ENCODE assay signal across 14 mouse cellular contexts in the genomic region with DNA sequence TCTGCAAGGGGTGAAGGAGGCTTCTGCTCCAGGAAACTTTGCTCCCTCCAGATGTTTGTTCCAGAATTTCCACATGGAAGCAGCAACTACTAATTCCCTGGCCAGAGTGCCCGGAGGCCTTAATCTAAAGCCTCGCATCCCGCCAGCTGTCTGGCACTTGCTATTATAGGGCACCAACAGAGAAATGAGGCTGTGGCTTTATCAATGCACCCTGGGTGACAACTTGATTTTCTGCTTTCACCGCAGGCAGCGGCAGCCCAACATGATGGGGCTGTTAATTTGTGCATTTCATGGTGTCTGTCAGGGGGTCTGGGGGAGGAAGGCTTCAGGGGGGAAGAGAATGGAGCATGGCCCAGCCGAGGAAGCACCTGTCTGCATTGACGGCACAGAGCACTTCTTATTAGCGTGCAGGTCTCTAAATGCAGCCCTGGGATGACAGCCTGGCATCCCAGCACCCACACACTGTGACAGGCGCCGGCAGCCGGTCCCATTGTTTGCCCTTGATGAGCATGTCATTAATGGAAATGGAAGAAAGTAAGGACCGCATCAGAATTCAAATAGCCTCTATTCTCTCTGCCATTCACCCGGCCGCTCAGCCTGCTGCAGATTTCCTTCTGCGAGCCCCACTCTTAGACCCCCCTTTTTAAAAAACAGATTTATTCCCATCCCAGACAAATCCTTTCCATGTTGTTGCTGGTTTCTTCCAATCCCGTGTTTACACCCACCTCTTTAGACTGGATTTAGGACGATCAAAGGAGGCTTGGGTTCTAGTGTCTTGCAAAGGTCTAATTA.
DNase-seq lines count a peak whose midpoint lies in the region; ATAC-seq and TF ChIP-seq lines count a peak whose summit lies in the region.
"Had no signal": no experiment of that assay in that cellular context is flagged by ENCODE, and none has a peak within 500 bp of the region (broad histone marks: within the 10 kb centered on the region; RNA-seq: fewer than 3 reads in every experiment).

No protein-coding gene starts in this region.

- intact Hi-C loops in left cerebral cortex, adult 2 months (cut with DNase I) = no loop called here

- no peaks in the 10 kb centered on the region for H3K9me3 ChIP-seq in hindbrain, embryonic 13.5 days
- no peaks in the 10 kb centered on the region for H3K9me3 ChIP-seq in midbrain, postnatal 0 days (ENCODE audit: low read length)
- H3K9me3 ChIP-seq: embryonic facial prominence, embryonic 15.5 days; heart, embryonic 12.5 days; lung, embryonic 15.5 days; stomach, embryonic 15.5 days had no signal

- peaks cover 29% of the 10 kb centered on the region for H3K4me1 ChIP-seq in hindbrain, embryonic 13.5 days (replicated peaks)
- peaks cover 12% of the 10 kb centered on the region; the same call in 1 of the 2 replicates for H3K4me1 ChIP-seq in midbrain, postnatal 0 days (ENCODE audit: insufficient read depth, low read length)
- H3K4me1 ChIP-seq: lung, embryonic 15.5 days; stomach, embryonic 15.5 days had no signal

- DNase-seq in R1 (ENCODE audit: low read depth, low spot score) = peak; percentile 29
- DNase-seq in embryo, embryonic 9.5 days (ENCODE audit: extremely low spot score) = peak; percentile 16
- DNase-seq in midbrain, postnatal 0 days (ENCODE audit: low spot score) = no peak
- no peak for DNase-seq in urinary bladder, adult 18-20 months (ENCODE audit: low spot score in 2 of 2)
- DNase-seq in layer of hippocampus, adult 9-11 months = no peak
- DNase-seq in left cerebral cortex, adult 2 months (ENCODE audit: extremely low spot score in 1 of 2, low spot score in 2 of 2) = no peak
- no peak for DNase-seq in adrenal gland, adult 2 months

- ATAC-seq in hindbrain, embryonic 13.5 days (ENCODE audit: low FRiP score) = peak; percentile 86
- peak; percentile 55 for ATAC-seq in midbrain, postnatal 0 days (ENCODE audit: low FRiP score)
- ATAC-seq: activated CD4-positive, CD25-positive, alpha-beta regulatory T cell, adult 4 months had no signal

- TF ChIP-seq CTCF in midbrain, postnatal 0 days (IDR thresholded peaks at IDR 0.05) = no peak
- TF ChIP-seq CTCF in left cerebral cortex, adult 2 months (IDR thresholded peaks at IDR 0.05) = no peak

- peak overlapping the region; percentile 31 for H3K27ac ChIP-seq in hindbrain, embryonic 13.5 days
- H3K27ac ChIP-seq in midbrain, postnatal 0 days (ENCODE audit: low read depth, low read length) = no peak overlapping the region
- no peak overlapping the region for H3K27ac ChIP-seq in left cerebral cortex, adult 2 months
- H3K27ac ChIP-seq: embryonic facial prominence, embryonic 15.5 days; lung, embryonic 15.5 days; stomach, embryonic 15.5 days had no signal

- WGBS in hindbrain, embryonic 13.5 days = 5% methylated on average over 17 of the region's 17 CpGs
- WGBS in midbrain, postnatal 0 days = 13% methylated on average over 17 of the region's 17 CpGs

- peaks cover 94% of the 10 kb centered on the region for H3K27me3 ChIP-seq in hindbrain, embryonic 13.5 days
- peaks cover 11% of the 10 kb centered on the region; the same call in 1 of the 2 replicates for H3K27me3 ChIP-seq in midbrain, postnatal 0 days (ENCODE audit: insufficient read depth, low read length)
- H3K27me3 ChIP-seq: CH12.LX; stomach, embryonic 15.5 days had no signal

- H3K9ac ChIP-seq in hindbrain, embryonic 13.5 days = peak overlapping the region; percentile 15; the same call in 1 of the 2 replicates
- H3K9ac ChIP-seq in midbrain, postnatal 0 days (replicated peaks; ENCODE audit: low read length, poor library complexity, severe bottlenecking) = no peak overlapping the region
- H3K9ac ChIP-seq: embryonic facial prominence, embryonic 15.5 days; heart, embryonic 12.5 days; lung, embryonic 15.5 days; stomach, embryonic 15.5 days had no signal

- H3K36me3 ChIP-seq in hindbrain, embryonic 13.5 days = no peaks in the 10 kb centered on the region
- no peaks in the 10 kb centered on the region for H3K36me3 ChIP-seq in midbrain, postnatal 0 days (ENCODE audit: insufficient read depth, low read length)
- H3K36me3 ChIP-seq: embryonic facial prominence, embryonic 15.5 days; heart, embryonic 12.5 days; lung, embryonic 15.5 days; stomach, embryonic 15.5 days had no signal

- peak overlapping the region; percentile 41 for H3K4me2 ChIP-seq in hindbrain, embryonic 13.5 days
- H3K4me2 ChIP-seq in midbrain, postnatal 0 days (ENCODE audit: low read depth, low read length, poor library complexity, severe bottlenecking) = peak overlapping the region; percentile 35; the same call in 1 of the 2 replicates
- H3K4me2 ChIP-seq: embryonic facial prominence, embryonic 15.5 days; heart, embryonic 12.5 days; lung, embryonic 15.5 days; stomach, embryonic 15.5 days had no signal

- H3K4me3 ChIP-seq in hindbrain, embryonic 13.5 days = no peak overlapping the region
- H3K4me3 ChIP-seq in midbrain, postnatal 0 days (ENCODE audit: low read depth, low read length) = no peak overlapping the region
- H3K4me3 ChIP-seq in left cerebral cortex, adult 2 months = no peak overlapping the region
- H3K4me3 ChIP-seq: embryonic facial prominence, embryonic 15.5 days; heart, embryonic 12.5 days; lung, embryonic 15.5 days; stomach, embryonic 15.5 days had no signal

Comparison
In these comparisons a context has a peak if more than half of its experiments do, and no peak if none do; other contexts are left out.
1. DNase-seq: peak in R1 (single experiment) and embryo, embryonic 9.5 days (single experiment); none in midbrain, postnatal 0 days (single experiment), urinary bladder, adult 18-20 months (0 of 2), layer of hippocampus, adult 9-11 months (single experiment), left cerebral cortex, adult 2 months (0 of 2) and adrenal gland, adult 2 months (single experiment).